In the genomic region with DNA sequence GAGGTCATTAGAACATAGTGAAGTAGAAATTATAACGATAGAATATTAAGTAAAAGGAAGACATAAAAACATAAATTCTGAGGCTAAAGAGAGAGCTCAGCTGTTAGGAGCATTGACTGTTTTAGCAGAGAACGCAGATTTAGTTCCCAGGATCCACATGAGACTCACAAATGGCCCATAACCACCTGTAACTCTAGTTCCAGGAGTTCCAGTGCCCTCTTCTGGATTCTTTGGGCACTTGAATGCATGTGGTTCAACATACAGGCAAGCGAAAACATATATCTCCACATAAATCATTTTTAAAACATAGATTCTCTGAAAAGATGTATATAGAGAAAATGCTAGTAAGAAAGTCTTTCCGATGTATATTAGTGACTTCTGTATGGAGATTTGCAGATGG, we compare ENCODE assay signal across 15 mouse cellular contexts.
DNase-seq lines count a peak whose midpoint lies in the region; ATAC-seq and TF ChIP-seq lines count a peak whose summit lies in the region.
"Had no signal": no experiment of that assay in that cellular context is flagged by ENCODE, and none has a peak within 500 bp of the region (broad histone marks: within the 10 kb centered on the region; RNA-seq: fewer than 3 reads in every experiment).

No protein-coding gene starts in this region.

- H3K9ac ChIP-seq in forebrain, postnatal 0 days = no peak overlapping the region
- H3K9ac ChIP-seq in forebrain, embryonic 11.5 days (ENCODE audit: low read length) = no peak overlapping the region
- H3K9ac ChIP-seq in limb, embryonic 14.5 days (ENCODE audit: low read depth, low read length, severe bottlenecking) = no peak overlapping the region
- no peak overlapping the region for H3K9ac ChIP-seq in lung, postnatal 0 days (replicated peaks; ENCODE audit: low read depth)
- H3K9ac ChIP-seq: hindbrain, embryonic 14.5 days; liver, embryonic 12.5 days had no signal

- H3K4me2 ChIP-seq in forebrain, postnatal 0 days (ENCODE audit: low read depth) = no peak overlapping the region
- no peak overlapping the region for H3K4me2 ChIP-seq in forebrain, embryonic 11.5 days (ENCODE audit: low read depth, low read length, severe bottlenecking)
- no peak overlapping the region for H3K4me2 ChIP-seq in limb, embryonic 14.5 days (replicated peaks; ENCODE audit: low read depth, low read length, severe bottlenecking)
- no peak overlapping the region for H3K4me2 ChIP-seq in lung, postnatal 0 days (replicated peaks; ENCODE audit: low read depth, low read length)
- H3K4me2 ChIP-seq: heart, embryonic 11.5 days; hindbrain, embryonic 14.5 days; liver, embryonic 12.5 days had no signal

- 72% methylated on average over 4 of the region's 4 CpGs for WGBS in forebrain, postnatal 0 days
- WGBS in forebrain, embryonic 11.5 days = 74% methylated on average over 4 of the region's 4 CpGs
- 63% methylated on average over 4 of the region's 4 CpGs for WGBS in limb, embryonic 14.5 days
- 68% methylated on average over 4 of the region's 4 CpGs for WGBS in limb, embryonic 10.5 days
- WGBS in lung, postnatal 0 days = 59% methylated on average over 4 of the region's 4 CpGs

- H3K4me3 ChIP-seq in forebrain, postnatal 0 days (ENCODE audit: low read depth, low read length) = no peak overlapping the region
- no peak overlapping the region for H3K4me3 ChIP-seq in forebrain, embryonic 11.5 days (ENCODE audit: low read depth, low read length)
- H3K4me3 ChIP-seq in limb, embryonic 14.5 days (replicated peaks; ENCODE audit: low read length) = no peak overlapping the region
- H3K4me3 ChIP-seq in limb, embryonic 10.5 days = no peak overlapping the region
- no peak overlapping the region for H3K4me3 ChIP-seq in lung, postnatal 0 days (ENCODE audit: low read depth, low read length)
- H3K4me3 ChIP-seq: liver, embryonic 12.5 days had no signal

- DNase-seq in forebrain, postnatal 0 days = no peak
- DNase-seq in forebrain, embryonic 11.5 days (ENCODE audit: low spot score) = no peak
- peak; percentile 57 for DNase-seq in limb, embryonic 14.5 days (ENCODE audit: low spot score)
- no peak for DNase-seq in limb, embryonic 10.5 days (ENCODE audit: low spot score)
- peak; percentile 21 for DNase-seq in R1 (ENCODE audit: low read depth, low spot score)
- peak; percentile 44 for DNase-seq in lung, postnatal 0 days (ENCODE audit: low spot score)
- no peak for DNase-seq in yolk sac, embryonic 10.5 days (ENCODE audit: low spot score)
- DNase-seq in cerebellum, postnatal 36 days = no peak
- DNase-seq: B cell, adult 2 months; cerebellum, adult 2 months; kidney, postnatal 14 days; right cerebral cortex, adult 18-20 months had no signal

- no peak for TF ChIP-seq POLR2A in limb, embryonic 14.5 days (IDR thresholded peaks at IDR 0.05; ENCODE audit: borderline replicate concordance, extremely low read depth, insufficient read depth, insufficient read length)

- TF ChIP-seq CTCF in forebrain, postnatal 0 days (IDR thresholded peaks at IDR 0.05; ENCODE audit: low read depth) = peak; percentile 35
- peak; percentile 62 for TF ChIP-seq CTCF in lung, postnatal 0 days (IDR thresholded peaks at IDR 0.05)

- H3K36me3 ChIP-seq in forebrain, postnatal 0 days (ENCODE audit: insufficient read depth) = no peaks in the 10 kb centered on the region
- no peaks in the 10 kb centered on the region for H3K36me3 ChIP-seq in forebrain, embryonic 11.5 days (ENCODE audit: control insufficient read depth, insufficient read depth, low read length)
- no peaks in the 10 kb centered on the region for H3K36me3 ChIP-seq in limb, embryonic 14.5 days (ENCODE audit: control insufficient read depth, insufficient read depth, low read length)
- H3K36me3 ChIP-seq in limb, embryonic 10.5 days = no peaks in the 10 kb centered on the region
- H3K36me3 ChIP-seq in lung, postnatal 0 days (ENCODE audit: insufficient read depth, low read length) = no peaks in the 10 kb centered on the region
- H3K36me3 ChIP-seq: liver, embryonic 12.5 days had no signal

- ATAC-seq in forebrain, postnatal 0 days = no peak
- ATAC-seq in forebrain, embryonic 11.5 days (replicated peaks; ENCODE audit: low FRiP score) = no peak
- no peak for ATAC-seq in limb, embryonic 14.5 days (ENCODE audit: low FRiP score, low read depth)
- ATAC-seq in lung, postnatal 0 days = no peak
- ATAC-seq: liver, embryonic 12.5 days had no signal

- no peak overlapping the region for H3K27ac ChIP-seq in forebrain, postnatal 0 days (ENCODE audit: low read depth, low read length)
- no peak overlapping the region for H3K27ac ChIP-seq in forebrain, embryonic 11.5 days (ENCODE audit: low read depth, low read length)
- no peak overlapping the region for H3K27ac ChIP-seq in limb, embryonic 14.5 days (replicated peaks; ENCODE audit: low read depth, low read length)
- no peak overlapping the region for H3K27ac ChIP-seq in limb, embryonic 10.5 days
- H3K27ac ChIP-seq in lung, postnatal 0 days (ENCODE audit: low read length) = no peak overlapping the region
- H3K27ac ChIP-seq: hindbrain, embryonic 14.5 days; liver, embryonic 12.5 days had no signal

- TF ChIP-seq EP300 in lung, postnatal 0 days (IDR thresholded peaks at IDR 0.05) = no peak

- H3K9me3 ChIP-seq in forebrain, postnatal 0 days (ENCODE audit: low read length) = no peaks in the 10 kb centered on the region
- no peaks in the 10 kb centered on the region for H3K9me3 ChIP-seq in forebrain, embryonic 11.5 days (ENCODE audit: control insufficient read depth, low read length)
- H3K9me3 ChIP-seq in limb, embryonic 14.5 days (ENCODE audit: control insufficient read depth, low read length) = no peaks in the 10 kb centered on the region
- no peaks in the 10 kb centered on the region for H3K9me3 ChIP-seq in limb, embryonic 10.5 days (replicated peaks)
- no peaks in the 10 kb centered on the region for H3K9me3 ChIP-seq in lung, postnatal 0 days (ENCODE audit: low read length)
- H3K9me3 ChIP-seq: liver, embryonic 12.5 days had no signal

- H3K27me3 ChIP-seq in forebrain, postnatal 0 days (ENCODE audit: insufficient read depth, low read length) = no peaks in the 10 kb centered on the region
- no peaks in the 10 kb centered on the region for H3K27me3 ChIP-seq in forebrain, embryonic 11.5 days (ENCODE audit: control insufficient read depth, insufficient read depth, low read length)
- H3K27me3 ChIP-seq in limb, embryonic 14.5 days (ENCODE audit: control insufficient read depth, insufficient read depth, low read length) = no peaks in the 10 kb centered on the region
- no peaks in the 10 kb centered on the region for H3K27me3 ChIP-seq in limb, embryonic 10.5 days (ENCODE audit: low read depth, poor library complexity, severe bottlenecking)
- H3K27me3 ChIP-seq in lung, postnatal 0 days (replicated peaks; ENCODE audit: insufficient read depth, low read length) = no peaks in the 10 kb centered on the region
- H3K27me3 ChIP-seq: liver, embryonic 12.5 days had no signal

- no peaks in the 10 kb centered on the region for H3K4me1 ChIP-seq in forebrain, postnatal 0 days (ENCODE audit: insufficient read depth)
- H3K4me1 ChIP-seq in forebrain, embryonic 11.5 days (replicated peaks; ENCODE audit: control insufficient read depth, insufficient read depth, low read length) = no peaks in the 10 kb centered on the region
- H3K4me1 ChIP-seq in limb, embryonic 14.5 days (ENCODE audit: control insufficient read depth, insufficient read depth, low read length) = no peaks in the 10 kb centered on the region
- no peaks in the 10 kb centered on the region for H3K4me1 ChIP-seq in limb, embryonic 10.5 days
- no peaks in the 10 kb centered on the region for H3K4me1 ChIP-seq in lung, postnatal 0 days (ENCODE audit: insufficient read depth, low read depth, low read length)
- H3K4me1 ChIP-seq: liver, embryonic 12.5 days had no signal

Comparison
In these comparisons a context has a peak if more than half of its experiments do, and no peak if none do; other contexts are left out.
1. DNase-seq: peak in limb, embryonic 14.5 days (single experiment), R1 (single experiment) and lung, postnatal 0 days (single experiment); none in forebrain, postnatal 0 days (single experiment), forebrain, embryonic 11.5 days (single experiment), limb, embryonic 10.5 days (single experiment), yolk sac, embryonic 10.5 days (single experiment) and cerebellum, postnatal 36 days (0 of 2).